Mouse (Mus musculus) erythroid progenitor cell, adult 5-6 weeks (primary cell): Measurements from ENCODE around the gene Sptbn1. TPM values are rescaled to one million over a fixed set of nuclear protein-coding genes. Genes with fewer than 3 reads are reported as not detected.

Experiments
- ATAC-seq: replicated peaks from 2 replicates; pipeline ENCODE4 v1.8.0; 2016; ENCODE audit warnings: moderate number of reproducible peaks, mild to moderate bottlenecking, moderate TSS enrichment, inconsistent platforms; ENCODE audit not compliant: poor library complexity, low FRiP score, severe bottlenecking
- total RNA-seq, 2 experiments: library from RNA; stranded (forward) in 1 of 2; stranded (reverse) in 1 of 2; fragments of 150-400 nt in 1 of 2; fragments of 186-747, 209-891 nt in 1 of 2; gene quantifications; 2 replicates each; pipeline versions ENCODE4 v1.2.3 to v1.2.4; 2015 to 2017; ENCODE audit warnings: low replicate concordance in 2 of 2

Gene Sptbn1
- total RNA-seq, 2 experiments from 2014 or later = 13.2 to 23.5 TPM

DNA sequence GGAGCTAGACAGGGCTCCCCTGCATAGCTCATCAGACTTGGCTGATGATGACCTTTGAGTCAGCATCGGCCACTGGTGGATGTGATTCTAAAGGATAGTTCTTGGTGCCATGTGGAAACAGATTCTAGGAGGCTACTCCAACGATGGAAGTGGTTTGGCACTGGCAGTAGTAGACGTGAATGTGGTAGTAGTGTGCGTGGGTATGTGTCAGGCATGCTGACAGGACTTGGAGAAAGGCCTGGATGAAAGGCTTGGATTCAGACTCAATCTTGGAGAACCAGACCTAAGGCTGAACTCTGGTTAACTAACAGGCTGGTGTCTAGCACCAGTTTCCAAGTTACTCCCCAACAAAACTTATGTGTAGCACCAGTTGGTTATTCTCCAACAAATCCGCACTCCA, 46.9 kb downstream of the Sptbn1 start:
- no peak for ATAC-seq

DNA sequence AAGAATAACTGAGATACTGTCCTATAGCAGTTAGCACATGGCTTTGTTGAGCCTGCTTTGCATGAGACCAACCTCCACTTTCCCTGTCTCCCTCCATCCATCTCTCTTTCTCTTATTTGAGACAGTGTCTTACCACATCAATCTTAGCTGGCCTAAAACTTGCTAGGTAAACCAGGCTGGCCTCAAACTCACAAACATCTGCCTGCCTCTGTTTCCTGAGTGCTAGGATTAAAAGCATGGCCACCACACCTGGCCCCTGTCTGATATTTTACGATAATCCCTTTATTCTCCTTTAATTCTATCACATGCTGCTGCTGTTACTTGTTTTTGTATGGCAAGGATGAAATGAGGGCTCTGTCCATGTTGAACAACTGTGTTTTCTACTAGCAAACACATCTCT, 49.6 kb downstream of the Sptbn1 start:
- no peak for ATAC-seq

DNA sequence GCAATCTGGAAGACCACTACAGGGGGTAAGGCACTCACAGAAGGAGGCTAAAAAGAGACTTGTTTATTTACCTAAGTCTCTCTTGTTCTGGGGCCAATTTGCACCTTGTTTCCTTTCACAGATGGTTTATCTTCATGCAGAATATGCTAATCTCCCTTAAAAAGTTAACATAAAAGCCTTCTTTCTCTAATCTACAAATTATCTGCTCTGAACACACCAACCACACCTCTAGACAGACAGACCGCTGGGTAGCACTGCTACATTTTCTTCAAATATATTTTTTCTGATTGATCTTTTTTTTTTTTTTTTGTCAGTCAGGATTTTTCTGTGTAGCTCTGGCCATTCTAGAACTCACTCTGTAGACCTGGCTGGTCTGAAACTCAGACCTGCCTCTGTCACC, 50.5 kb downstream of the Sptbn1 start:
- no peak for ATAC-seq

DNA sequence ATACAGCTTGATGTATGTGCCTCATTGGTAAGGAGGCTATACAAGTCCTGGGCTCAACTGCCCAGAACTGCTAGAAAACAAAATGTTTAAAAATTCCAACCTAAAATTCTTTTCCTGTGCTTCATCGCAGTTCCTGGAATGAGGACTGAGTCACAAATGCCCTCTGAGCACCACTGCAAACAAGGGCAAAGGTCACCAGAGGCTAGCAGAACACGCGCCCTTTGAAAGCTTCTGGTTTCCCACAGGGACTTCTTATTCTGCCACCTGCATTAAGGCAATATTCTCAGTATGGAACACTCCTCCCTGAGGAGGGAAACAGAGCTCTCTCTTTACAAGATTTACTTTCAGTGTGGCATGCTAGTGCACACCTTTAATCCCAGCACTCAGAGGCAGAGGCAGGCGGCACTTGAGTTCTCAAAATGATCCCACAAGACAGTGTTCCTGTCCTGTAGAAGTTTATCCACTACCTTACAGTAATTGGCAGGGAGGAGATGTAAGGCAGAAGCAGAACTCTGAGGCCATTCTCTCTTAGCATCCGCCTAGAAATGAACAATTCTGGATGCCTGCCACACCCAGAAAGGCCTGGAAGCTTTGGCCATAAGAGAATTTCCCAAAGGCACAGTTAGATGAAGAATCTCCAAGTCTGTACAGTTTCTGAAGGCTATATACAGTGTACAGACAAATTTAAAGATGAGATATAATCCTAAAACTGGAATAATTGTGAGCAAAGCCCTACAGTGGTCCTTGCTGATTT, 56.1 kb downstream of the Sptbn1 start:
- no peak for ATAC-seq

DNA sequence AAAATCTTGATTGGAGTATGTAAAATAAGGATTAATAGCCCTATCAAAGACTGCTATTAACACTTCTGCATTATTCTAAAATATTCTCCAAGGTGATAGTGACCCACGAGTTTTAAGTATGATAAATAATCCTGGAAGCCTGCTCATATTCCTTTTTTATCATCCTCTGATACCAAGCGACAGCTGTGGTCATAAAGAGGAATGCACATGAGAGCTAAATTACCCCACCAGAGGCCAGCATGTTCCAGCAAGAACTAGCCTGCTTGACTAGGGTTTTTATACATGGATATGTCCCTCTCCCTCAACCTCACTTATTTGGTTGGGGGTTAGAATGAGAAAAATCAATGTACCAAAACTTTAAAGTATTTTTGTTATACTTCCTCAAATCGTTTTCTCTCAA, 56.8 kb downstream of the Sptbn1 start:
- ATAC-seq = no peak

DNA sequence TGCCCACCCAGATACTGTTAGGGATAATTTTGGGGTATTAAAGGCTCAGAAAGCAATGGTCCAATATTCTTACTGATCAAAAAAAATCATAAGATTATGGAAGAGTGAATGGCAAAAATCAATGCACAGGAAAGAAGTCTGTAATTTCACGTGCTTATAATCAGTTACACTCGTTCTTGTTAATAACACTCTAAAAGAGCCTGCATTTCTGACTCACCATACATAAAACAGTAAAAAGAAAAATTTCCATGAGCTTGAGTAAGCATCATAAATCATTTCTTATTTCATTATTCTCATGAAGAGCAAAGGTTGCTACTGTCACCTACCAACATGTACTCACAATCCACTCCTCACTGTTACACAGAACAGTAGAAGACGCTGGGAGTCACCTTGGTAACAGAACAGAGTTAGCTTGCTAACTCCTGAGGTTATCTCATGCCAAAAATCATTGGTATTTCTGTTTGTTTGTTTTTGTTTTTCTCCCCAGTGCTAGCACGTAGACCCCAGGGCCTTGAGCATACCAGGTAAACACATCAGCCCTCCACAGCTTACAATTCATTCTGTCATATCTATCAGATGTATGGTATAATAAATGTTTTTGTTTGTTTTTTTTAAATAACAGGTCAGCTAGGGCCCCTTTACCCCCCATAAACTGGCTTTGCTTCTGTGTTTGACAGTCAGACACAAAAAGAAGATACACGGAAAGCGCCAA, 57.7 kb downstream of the Sptbn1 start:
- no peak for ATAC-seq

DNA sequence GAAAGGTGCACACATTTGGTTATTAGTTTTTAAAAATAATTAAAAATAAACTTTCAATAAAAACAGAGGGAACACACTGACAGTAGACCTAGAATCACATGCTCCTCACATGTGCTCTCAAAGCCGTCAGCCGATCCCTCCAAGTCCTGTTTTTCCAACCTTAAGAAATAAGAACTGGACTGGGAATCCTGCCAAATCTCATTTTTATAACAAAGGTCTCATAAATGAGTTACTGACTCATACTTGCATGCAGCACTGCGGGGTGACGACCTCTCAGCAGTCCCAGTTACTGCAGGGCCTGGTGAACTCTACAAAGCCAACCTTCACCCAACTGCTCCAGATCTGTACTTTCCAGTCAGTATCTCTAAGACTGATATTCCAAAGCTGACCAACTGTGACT, 58.5 kb downstream of the Sptbn1 start:
- ATAC-seq = no peak

DNA sequence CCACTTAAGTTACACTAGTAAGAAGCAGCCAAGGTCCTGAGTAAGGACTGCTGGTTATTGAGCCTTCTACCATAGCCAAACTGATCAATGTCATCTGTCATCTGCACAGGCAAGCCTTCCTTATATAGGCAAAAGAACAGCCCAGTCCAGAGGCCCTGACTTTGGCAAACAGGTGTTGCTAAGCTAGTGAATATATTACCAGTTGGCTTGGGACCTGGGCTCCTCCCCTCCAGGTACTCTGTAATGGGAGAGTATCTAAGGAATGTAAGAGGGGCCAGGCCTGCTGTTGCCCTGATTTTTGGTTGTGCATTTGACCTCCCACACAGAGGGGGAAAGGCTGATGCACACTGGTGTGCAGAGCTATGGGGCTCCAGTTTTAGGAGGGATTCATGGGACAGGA, 63.6 kb downstream of the Sptbn1 start:
- no peak for ATAC-seq

DNA sequence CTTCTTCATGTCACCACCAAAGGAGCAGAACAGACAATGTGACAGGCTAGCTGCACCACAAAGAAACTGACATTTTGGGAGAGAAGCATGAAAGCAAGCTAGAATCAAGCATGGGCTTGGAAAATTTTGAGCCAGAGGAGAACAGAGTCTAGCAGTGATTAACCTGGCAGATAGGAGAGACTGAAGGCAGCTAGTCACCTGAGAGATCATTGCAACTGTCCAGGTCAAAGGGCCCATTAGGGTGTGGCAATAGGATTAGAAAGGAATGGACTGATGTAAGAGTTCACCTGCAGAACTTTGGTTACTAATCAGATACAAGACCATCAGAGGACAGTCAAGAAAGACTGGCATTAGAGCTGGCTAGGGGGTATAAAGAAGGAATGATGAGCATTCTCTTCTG, 67.6 kb downstream of the Sptbn1 start:
- ATAC-seq = no peak

DNA sequence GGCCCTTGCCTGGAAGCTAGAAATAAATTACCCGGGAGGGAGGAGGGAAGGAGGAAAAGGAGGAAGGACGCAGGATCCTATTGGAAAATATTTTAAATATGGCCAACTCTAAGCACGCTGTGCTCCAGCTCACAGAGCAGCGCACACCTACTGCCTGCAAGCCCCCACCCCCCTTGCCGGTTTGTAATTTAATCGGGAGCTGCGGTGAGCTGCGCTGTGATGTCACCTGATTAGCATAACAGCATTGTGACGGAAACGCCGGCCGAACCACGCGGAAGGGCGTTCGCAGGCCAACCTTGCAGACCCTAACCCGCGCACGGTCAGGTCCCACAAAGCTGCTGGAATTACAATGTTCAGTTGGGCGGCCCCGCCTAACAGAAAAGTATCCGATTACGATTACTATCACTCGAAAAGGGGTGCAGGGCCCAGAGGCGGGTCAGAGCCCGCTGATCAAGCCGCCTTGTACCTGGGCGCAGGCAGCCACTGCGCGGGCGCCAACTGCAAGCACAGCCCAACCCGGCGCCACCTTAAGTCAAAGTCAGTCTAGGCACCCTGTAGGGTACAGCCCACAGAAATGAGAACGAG, 69.8 kb downstream of the Sptbn1 start:
- ATAC-seq = peak; percentile 28; the same call in 1 of the 2 replicates

DNA sequence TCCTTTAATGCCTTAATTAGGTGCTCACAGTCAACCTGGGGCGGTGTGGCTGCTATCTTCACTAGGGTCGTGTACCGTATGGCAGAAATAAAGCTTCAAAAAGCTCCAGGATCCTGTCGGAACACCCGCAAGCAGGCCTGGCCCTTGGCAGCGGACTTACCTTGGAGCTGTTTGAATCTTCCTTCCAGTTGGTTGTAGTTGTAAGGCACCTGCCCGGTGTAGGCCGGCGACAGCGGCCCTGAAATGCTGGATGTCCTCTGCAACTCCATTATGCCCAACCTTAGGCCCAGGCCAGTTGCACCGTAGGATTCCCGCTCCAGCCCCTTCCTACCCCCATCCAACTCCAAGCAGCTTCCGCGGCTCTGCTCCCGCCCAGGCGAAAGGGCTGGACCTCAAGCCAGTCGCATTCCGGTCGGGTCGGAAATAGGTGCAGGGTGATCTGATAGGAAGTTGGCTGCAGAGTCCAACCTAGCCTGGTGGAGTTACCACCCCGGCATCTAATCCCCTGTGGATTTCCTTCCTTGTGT, 70.3 kb downstream of the Sptbn1 start:
- ATAC-seq = no peak

DNA sequence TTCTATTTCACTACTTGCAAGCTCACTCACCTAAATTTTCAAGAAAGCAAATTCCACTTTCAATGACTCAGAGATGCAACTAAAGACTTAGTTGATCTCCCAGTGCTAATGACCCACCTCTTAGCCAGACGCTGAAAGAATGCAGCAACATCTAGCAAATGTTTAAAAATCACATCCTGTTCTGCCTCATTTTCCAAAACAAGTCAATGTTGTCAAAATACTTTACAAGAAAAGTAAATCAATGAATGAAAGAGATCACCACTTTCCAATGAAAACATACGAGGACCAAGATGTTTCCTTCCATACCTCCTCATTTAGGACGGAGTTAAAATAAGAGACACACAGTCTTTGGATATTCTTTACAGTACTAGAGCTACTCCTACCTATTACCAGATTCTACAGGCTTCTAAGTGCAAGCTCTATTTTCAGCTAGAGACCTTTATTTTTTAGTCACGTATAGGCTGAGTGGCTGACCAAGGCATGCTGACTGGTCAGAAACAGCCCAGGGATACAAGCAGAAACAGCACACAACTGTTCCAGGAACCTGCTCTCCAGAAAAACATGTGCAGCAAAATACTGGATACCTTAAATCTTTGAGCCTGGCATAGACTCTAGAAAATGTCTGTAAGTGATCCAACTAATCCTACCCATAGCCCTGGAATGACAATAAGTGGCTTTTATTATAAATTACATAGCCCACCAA, 71.5 kb downstream of the Sptbn1 start:
- ATAC-seq = no peak

DNA sequence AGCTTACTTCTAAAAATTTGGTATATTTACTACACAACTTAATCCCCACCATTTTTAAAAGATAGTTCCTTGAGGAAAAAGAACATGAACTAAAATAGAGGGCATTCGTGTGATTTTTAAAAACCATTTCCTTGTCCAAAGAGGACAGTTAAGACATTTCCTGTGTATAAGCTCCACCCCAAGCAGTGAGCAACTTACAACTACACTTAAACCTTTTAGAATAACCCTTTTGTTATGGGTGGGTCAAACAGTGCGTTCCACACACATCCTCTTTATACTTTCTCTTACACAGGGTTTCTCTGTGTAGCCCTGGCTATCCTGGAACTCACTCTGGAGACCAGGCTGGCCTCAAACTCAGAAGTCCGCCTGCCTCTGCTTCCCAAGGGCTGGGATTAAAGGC, 72.2 kb downstream of the Sptbn1 start:
- no peak for ATAC-seq

DNA sequence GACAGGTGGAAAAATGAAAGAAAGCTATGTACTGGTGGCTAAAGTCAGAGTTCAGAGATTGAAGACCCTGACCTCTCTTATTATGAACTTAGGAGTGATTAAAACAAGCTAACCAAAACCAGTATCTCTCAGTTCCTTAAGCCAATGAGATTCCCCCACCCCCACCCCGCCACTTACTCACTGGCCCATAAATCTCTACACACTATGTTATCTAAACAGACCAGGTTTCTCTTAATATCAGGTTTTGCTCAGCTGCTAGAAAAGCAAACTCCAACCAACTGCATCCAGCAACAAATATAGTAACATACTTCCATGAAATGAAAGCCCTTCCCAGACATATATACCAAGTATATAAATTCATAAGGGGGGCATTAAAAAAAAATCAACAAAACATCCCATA, 73.2 kb downstream of the Sptbn1 start:
- ATAC-seq = no peak

DNA sequence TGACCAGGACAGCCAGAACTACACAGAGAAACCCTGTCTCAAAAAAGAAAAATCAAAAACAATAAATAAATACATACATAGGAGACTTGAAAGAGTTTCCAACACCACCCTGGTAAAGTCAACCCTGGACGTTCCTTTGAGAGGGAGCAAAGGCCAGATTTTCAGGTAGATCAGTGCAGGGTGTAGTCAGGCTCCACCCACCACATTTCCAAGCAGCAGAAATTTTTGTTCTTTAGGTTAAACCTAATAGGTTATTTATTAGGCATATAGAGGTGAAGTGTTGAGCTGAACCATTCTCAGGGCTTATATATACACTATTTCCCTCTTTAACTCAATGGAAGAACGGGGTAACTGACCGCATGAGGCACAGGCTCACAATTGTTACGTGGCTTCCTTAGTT, 77.0 kb downstream of the Sptbn1 start:
- no peak for ATAC-seq

DNA sequence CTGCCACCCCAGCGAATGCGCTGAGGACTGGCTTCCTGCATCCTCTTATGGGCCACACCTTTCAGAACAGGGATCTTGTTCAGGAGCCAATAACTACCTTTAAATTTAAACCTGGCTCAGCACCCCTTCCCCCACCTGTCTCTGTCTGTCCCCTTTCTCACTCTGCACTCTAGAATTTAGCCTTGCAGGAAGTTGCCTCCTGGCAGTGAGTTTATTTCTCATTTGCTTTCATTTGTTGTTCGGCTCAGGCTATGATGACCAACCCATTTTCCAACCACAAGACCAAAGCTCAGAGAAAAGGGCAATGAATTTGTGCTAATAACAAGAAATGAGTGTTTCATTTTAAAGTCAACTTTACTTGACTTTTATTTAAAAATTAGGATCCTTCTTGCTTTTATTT, 77.9 kb downstream of the Sptbn1 start:
- no peak for ATAC-seq

DNA sequence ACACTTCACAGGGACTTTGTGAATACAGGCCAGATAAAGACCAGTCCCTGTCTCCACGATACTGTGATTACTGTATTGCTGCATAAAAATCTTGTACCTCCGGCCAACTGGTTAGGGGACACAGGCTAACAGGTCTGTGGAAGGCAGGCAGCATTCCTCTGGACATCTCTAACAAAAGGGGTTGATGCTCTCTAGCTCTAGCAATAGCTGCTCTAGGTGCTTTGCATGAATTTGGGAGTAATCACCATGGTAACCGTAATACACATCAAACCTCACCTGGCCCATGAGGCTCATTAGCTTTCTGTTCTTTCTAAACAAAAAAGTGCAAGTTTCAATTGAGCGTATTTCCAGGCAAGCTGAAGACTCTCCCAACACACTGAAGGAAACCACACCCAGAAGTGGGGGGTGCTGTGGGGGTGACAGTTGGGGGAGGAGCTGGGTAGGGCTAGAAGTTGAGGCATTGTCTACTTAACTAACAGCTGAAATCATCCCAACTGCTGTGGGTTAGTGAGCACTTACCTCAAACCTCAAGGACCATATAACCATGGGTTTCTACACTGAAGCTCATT, 81.0 kb downstream of the Sptbn1 start:
- ATAC-seq = peak; percentile 66

DNA sequence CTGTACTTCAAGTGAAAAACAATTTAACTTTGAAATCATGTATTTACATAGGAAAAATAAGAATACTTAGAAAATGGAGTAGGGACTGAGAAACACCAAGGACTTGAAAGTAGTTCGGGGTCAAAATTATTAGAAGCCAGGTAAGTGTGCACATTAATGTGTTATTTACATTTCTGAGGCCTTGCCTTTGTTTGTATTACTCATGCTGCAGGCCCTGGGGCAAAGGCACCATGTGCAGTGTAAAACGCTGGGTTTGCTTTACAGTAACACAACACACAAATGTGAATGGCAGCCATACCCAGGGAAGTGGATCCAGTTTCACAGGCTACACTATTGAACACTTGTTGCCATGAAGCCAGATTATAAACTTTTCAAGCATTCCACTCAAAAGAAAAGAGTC, 83.4 kb downstream of the Sptbn1 start:
- ATAC-seq = no peak

DNA sequence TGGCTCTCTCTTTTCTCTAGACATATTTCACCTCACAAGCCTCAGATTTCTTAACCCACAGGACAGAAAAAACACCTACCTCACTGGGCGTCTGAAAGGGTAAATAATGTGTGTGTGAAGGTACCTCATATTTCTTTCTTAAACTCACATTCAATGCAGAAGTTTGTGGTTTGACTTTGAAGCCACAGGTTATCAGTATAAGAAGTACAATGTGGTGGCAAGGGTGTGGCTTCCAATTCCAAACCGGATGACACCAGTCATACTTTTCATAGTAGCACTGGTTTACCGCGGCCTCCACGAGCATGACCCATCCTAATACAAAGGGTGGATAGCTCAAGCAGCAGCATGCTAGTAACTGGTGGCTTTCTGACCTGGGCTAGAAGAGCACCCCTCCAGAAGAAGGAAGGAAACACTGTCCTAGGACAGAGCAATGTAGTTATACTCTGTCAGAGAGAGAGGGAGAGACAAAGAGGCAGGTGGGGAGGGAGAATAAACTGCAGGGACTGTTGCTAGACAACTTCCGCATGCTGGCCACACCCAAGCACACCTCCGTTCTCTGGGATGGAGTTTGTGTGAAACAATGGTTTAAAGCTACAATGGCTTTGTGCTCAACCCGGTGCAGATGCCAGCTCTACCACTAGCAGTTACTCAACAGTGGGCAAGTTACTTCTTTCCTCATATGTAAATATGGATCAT, 85.1 kb downstream of the Sptbn1 start:
- no peak for ATAC-seq

DNA sequence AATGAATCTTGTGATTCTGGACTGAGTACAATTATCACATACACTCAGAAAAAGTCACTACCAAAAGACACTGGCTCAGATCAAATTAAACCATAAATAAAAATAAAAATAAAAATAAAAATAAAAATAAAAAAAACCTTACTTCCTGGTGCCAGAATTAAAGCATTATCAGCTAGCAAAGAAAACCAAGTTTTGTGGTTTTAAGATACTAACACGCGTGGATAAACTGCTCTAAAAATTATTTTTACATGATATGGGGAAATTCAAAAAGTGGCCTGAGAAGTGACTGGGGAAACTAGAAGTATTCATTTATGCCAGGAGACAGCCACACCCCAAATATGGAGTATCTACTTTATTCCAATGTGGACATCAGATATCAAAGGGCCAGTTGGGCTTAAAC, 89.8 kb downstream of the Sptbn1 start:
- ATAC-seq = no peak
